ENCODE assay signal across 8 mouse cellular contexts in the genomic region with DNA sequence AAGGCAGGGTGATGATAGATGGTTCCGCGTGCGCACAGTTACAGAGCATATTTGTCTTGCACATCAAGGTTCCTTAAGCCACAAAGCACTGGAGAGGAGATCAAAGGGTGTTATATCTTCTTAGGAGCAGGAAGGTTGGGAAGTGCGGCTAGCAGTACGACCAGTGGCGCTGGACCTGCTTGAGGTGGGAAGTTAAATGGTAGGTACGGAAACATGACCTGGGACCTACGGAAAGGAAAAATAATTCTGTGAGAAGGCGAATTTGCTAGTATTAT.
A peak's percentile ranks its signal among the peaks of the same experiment; 100 is the strongest.
DNase-seq lines count a peak whose midpoint lies in the region; ATAC-seq and TF ChIP-seq lines count a peak whose summit lies in the region.

No protein-coding gene starts in this region.

- peaks cover 46% of the 10 kb centered on the region for H3K27me3 ChIP-seq in embryonic facial prominence, embryonic 15.5 days
- H3K27me3 ChIP-seq in limb, embryonic 10.5 days (ENCODE audit: low read depth, poor library complexity, severe bottlenecking): peaks cover 49% of the 10 kb centered on the region
- H3K27me3 ChIP-seq in neural tube, embryonic 12.5 days (replicated peaks): no peaks in the 10 kb centered on the region

- H3K9ac ChIP-seq in embryonic facial prominence, embryonic 15.5 days: no peak overlapping the region
- H3K9ac ChIP-seq in neural tube, embryonic 12.5 days: peak overlapping the region; percentile 68

- peaks cover 8% of the 10 kb centered on the region for H3K4me1 ChIP-seq in embryonic facial prominence, embryonic 15.5 days
- H3K4me1 ChIP-seq in limb, embryonic 10.5 days: peaks cover 21% of the 10 kb centered on the region
- peaks cover 21% of the 10 kb centered on the region for H3K4me1 ChIP-seq in neural tube, embryonic 12.5 days

- peak overlapping the region; percentile 77 for H3K4me2 ChIP-seq in embryonic facial prominence, embryonic 15.5 days (replicated peaks)
- peak overlapping the region; percentile 60 for H3K4me2 ChIP-seq in neural tube, embryonic 12.5 days (replicated peaks)

- H3K36me3 ChIP-seq in embryonic facial prominence, embryonic 15.5 days: no peaks in the 10 kb centered on the region
- no peaks in the 10 kb centered on the region for H3K36me3 ChIP-seq in limb, embryonic 10.5 days
- no peaks in the 10 kb centered on the region for H3K36me3 ChIP-seq in neural tube, embryonic 12.5 days

- H3K27ac ChIP-seq in left cerebral cortex, adult 2 months: peak overlapping the region; percentile 98
- H3K27ac ChIP-seq in embryonic facial prominence, embryonic 15.5 days (replicated peaks): no peak overlapping the region
- H3K27ac ChIP-seq in limb, embryonic 10.5 days: peak overlapping the region; percentile 80
- H3K27ac ChIP-seq in neural tube, embryonic 12.5 days: peak overlapping the region; percentile 92

- no peaks in the 10 kb centered on the region for H3K9me3 ChIP-seq in embryonic facial prominence, embryonic 15.5 days (replicated peaks)
- no peaks in the 10 kb centered on the region for H3K9me3 ChIP-seq in limb, embryonic 10.5 days (replicated peaks)
- no peaks in the 10 kb centered on the region for H3K9me3 ChIP-seq in neural tube, embryonic 12.5 days

- intact Hi-C loops in left cerebral cortex, adult 2 months (cut with DNase I): loop anchor here (1.0 to 10.0 kb wide), 8 partner anchors 99 to 824 kb away; no protein-coding TSS in a partner anchor
- intact Hi-C loops in left cerebral cortex, postnatal 36 days (cut with DNase I): loop anchor here (1.0 to 10.0 kb wide), 6 partner anchors 126 to 686 kb away; partner anchors contain the start of gene Tmem161b

- DNase-seq in left cerebral cortex, adult 2 months (ENCODE audit: extremely low spot score in 1 of 2, low spot score in 2 of 2): no peak
- DNase-seq in left cerebral cortex, postnatal 36 days (ENCODE audit: low spot score in 2 of 2): no peak
- peak; percentile 60 for DNase-seq in limb, embryonic 10.5 days (ENCODE audit: low spot score)
- no peak for DNase-seq in right cerebral cortex, adult 2 months (ENCODE audit: low spot score in 2 of 2)
- no peak for DNase-seq in spleen, postnatal 4 days (ENCODE audit: low spot score in 2 of 2)
- no peak for DNase-seq in adrenal gland, postnatal 10 days

- ATAC-seq in embryonic facial prominence, embryonic 15.5 days (ENCODE audit: insufficient number of reproducible peaks, low FRiP score, low TSS enrichment, low read depth): no peak
- ATAC-seq in neural tube, embryonic 12.5 days (ENCODE audit: low FRiP score, low read depth): peak; percentile 7

- no peak for TF ChIP-seq CTCF in left cerebral cortex, adult 2 months (IDR thresholded peaks at IDR 0.05)

- under 1% methylated on average over 9 of the region's 9 CpGs for WGBS in embryonic facial prominence, embryonic 15.5 days
- WGBS in limb, embryonic 10.5 days: under 1% methylated on average over 9 of the region's 9 CpGs
- under 1% methylated on average over 9 of the region's 9 CpGs for WGBS in neural tube, embryonic 12.5 days

- H3K4me3 ChIP-seq in left cerebral cortex, adult 2 months: peak overlapping the region; percentile 57
- peak overlapping the region; percentile 45 for H3K4me3 ChIP-seq in embryonic facial prominence, embryonic 15.5 days (replicated peaks)
- H3K4me3 ChIP-seq in limb, embryonic 10.5 days: peak overlapping the region; percentile 56
- H3K4me3 ChIP-seq in neural tube, embryonic 12.5 days: peak overlapping the region; percentile 38
